ENCODE assay signal across 8 mouse cellular contexts in the genomic region with DNA sequence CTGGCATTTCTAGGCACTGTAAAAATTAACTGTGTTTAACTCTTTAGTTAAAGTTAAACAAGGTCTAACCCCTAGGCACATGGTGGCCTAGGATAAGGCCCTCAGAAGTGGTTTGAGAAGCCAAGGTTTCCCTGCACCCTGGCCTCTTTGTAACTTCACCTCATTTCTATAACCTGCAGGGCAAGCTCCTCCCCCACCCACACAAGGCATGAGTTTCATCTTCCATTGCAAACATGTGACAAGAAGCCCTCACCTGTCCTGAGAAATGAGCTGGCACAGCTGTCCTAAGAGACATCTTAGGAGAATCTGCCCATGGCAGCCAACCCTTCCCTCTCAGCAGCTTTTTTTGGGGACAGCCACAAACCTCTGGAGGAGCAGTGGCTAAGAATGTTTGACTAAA. TPM values are rescaled to one million over a fixed set of nuclear protein-coding genes. Genes with fewer than 3 reads are reported as not detected.
A peak's percentile ranks its signal among the peaks of the same experiment; 100 is the strongest.
DNase-seq lines count a peak whose midpoint lies in the region; ATAC-seq lines count a peak whose summit lies in the region.

No protein-coding gene starts in this region.

- H3K4me1 ChIP-seq in embryonic facial prominence, embryonic 13.5 days = peaks cover 54% of the 10 kb centered on the region
- peaks cover 34% of the 10 kb centered on the region for H3K4me1 ChIP-seq in midbrain, embryonic 16.5 days (ENCODE audit: control insufficient read depth, insufficient read depth, low read length)

- peak overlapping the region; percentile 89 for H3K4me3 ChIP-seq in embryonic facial prominence, embryonic 13.5 days
- H3K4me3 ChIP-seq in midbrain, embryonic 16.5 days (ENCODE audit: low read depth, low read length) = peak overlapping the region; percentile 97

- H3K27ac ChIP-seq in embryonic facial prominence, embryonic 13.5 days = no peak overlapping the region
- no peak overlapping the region for H3K27ac ChIP-seq in midbrain, embryonic 16.5 days (ENCODE audit: low read length)

- H3K36me3 ChIP-seq in embryonic facial prominence, embryonic 13.5 days = no peaks in the 10 kb centered on the region
- no peaks in the 10 kb centered on the region for H3K36me3 ChIP-seq in midbrain, embryonic 16.5 days (ENCODE audit: control insufficient read depth, insufficient read depth, low read length)

- peak; percentile 61 for DNase-seq in kidney, adult 11 months
- no peak for DNase-seq in kidney, postnatal 10 days
- DNase-seq in kidney, adult 9 months = peak; percentile 65
- no peak for DNase-seq in left cerebral cortex, adult 18-20 months (ENCODE audit: low spot score in 2 of 2)
- no peak for DNase-seq in yolk sac, embryonic 10.5 days (ENCODE audit: low spot score)
- DNase-seq in lung, postnatal 4 days = no peak

- no peaks in the 10 kb centered on the region for H3K9me3 ChIP-seq in embryonic facial prominence, embryonic 13.5 days
- no peaks in the 10 kb centered on the region for H3K9me3 ChIP-seq in midbrain, embryonic 16.5 days (replicated peaks; ENCODE audit: control insufficient read depth, low read length, poor library complexity, severe bottlenecking)

- peak overlapping the region; percentile 27; the same call in 1 of the 2 replicates for H3K9ac ChIP-seq in embryonic facial prominence, embryonic 13.5 days
- H3K9ac ChIP-seq in midbrain, embryonic 16.5 days (ENCODE audit: low read depth, low read length) = no peak overlapping the region

- no peaks in the 10 kb centered on the region for H3K27me3 ChIP-seq in embryonic facial prominence, embryonic 13.5 days
- H3K27me3 ChIP-seq in midbrain, embryonic 16.5 days (ENCODE audit: control insufficient read depth, insufficient read depth, low read depth, low read length) = no peaks in the 10 kb centered on the region

- H3K4me2 ChIP-seq in embryonic facial prominence, embryonic 13.5 days = peak overlapping the region; percentile 88
- H3K4me2 ChIP-seq in midbrain, embryonic 16.5 days (ENCODE audit: low read length) = peak overlapping the region; percentile 94

- no peak for ATAC-seq in embryonic facial prominence, embryonic 13.5 days (ENCODE audit: insufficient number of reproducible peaks, insufficient read depth, low FRiP score, low TSS enrichment, low read depth)
- ATAC-seq in midbrain, embryonic 16.5 days = no peak

RNA-seq across cellular contexts. Expression of a gene that starts 1.7 kb away (rescaled TPM):
- polyA plus RNA-seq in embryonic facial prominence, embryonic 13.5 days (2015; fragmentation: Nextera tagmentation; extraction: Ambion mirVana) = 87.6 and 91.1 TPM in 2 replicates
- polyA plus RNA-seq in midbrain, embryonic 16.5 days (2015; fragmentation: Nextera tagmentation; extraction: Ambion mirVana) = 61.7 and 66.1 TPM in 2 replicates
- total RNA-seq in left cerebral cortex, adult 18-20 months (2021) = 10 to 100 TPM; 41.8 to 45.3 TPM

RNA-seq across cellular contexts. Expression of a gene that starts 48.7 kb away (rescaled TPM):
- polyA plus RNA-seq in embryonic facial prominence, embryonic 13.5 days (2015; fragmentation: Nextera tagmentation; extraction: Ambion mirVana) = 99.4 and 119 TPM in 2 replicates
- polyA plus RNA-seq in midbrain, embryonic 16.5 days (2015; fragmentation: Nextera tagmentation; extraction: Ambion mirVana) = 105 and 111 TPM in 2 replicates
- 100 to 1,000 TPM; 128 to 132 TPM for total RNA-seq in left cerebral cortex, adult 18-20 months (2021)

Comparison
In these comparisons a context has a peak if more than half of its experiments do, and no peak if none do; other contexts are left out.
1. DNase-seq: peak in kidney, adult 11 months (single experiment) and kidney, adult 9 months (single experiment); none in kidney, postnatal 10 days (single experiment), left cerebral cortex, adult 18-20 months (0 of 2), yolk sac, embryonic 10.5 days (single experiment) and lung, postnatal 4 days (0 of 2).